Mouse (Mus musculus) kidney, adult 2 months (tissue): ENCODE data around the gene Syndig1.

ENCODE experiments used
- CTCF ChIP-seq: fragments of 200-500 bp; conservative IDR thresholded peaks from 2 replicates; pipeline ENCODE4 v1.5.1; 2011; ENCODE audit warnings: low read depth, mild to moderate bottlenecking, control low read depth, low read length, moderate library complexity, mixed read lengths; ENCODE audit not compliant: insufficient read depth, insufficient read length
- POLR2A ChIP-seq: fragments of 200-500 bp; IDR thresholded peaks from one replicate; pipeline ENCODE4 v1.6.1; 2011; ENCODE audit warnings: low read depth, low read length, control low read depth

DNA sequence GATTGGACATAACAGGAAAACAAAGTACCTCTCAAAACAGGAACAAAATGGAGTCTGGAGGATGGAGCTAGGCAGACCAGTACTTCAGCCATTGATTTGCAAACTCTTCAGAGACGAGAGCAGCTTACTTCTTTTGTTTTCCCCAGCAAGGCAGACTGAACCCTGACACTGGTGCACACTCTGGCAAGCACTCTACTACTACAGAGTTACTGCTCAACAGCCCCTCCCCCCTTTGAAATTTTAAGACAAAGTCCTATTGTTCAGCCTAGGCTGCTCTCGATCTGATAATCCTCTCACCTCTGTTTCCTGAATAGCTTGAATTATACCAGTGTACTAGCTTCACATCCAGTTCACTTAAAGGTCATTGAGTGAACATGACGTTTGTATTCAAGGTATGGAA is 30.4 kb upstream of the Syndig1 start:
- TF ChIP-seq CTCF (no peak), POLR2A (no peak)
